Mouse (Mus musculus): ENCODE results near the gene Siglec1.

Siglec1 gene

DNA sequence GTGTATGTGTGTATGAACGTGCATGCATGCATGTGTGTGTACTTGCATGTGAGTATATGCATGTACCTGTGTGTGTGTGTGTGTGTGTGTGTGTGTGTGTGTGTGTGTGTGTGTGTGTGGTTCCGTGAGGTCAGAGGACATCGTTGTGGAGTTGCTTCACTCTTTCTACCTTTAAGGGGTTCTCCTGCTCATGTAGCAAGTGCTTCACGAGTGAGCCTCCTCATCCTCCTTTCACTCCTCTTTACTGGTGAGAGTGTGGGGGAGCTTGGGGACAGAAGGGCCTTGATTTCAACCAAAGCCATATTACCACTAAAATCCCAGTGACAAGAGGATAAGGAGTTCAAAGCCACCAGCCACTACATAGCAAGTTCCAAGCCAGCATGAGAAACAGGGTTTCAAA lies 10.5 kb upstream of the Siglec1 start:
- no peak for DNase-seq (ENCODE audit: low spot score)

DNA sequence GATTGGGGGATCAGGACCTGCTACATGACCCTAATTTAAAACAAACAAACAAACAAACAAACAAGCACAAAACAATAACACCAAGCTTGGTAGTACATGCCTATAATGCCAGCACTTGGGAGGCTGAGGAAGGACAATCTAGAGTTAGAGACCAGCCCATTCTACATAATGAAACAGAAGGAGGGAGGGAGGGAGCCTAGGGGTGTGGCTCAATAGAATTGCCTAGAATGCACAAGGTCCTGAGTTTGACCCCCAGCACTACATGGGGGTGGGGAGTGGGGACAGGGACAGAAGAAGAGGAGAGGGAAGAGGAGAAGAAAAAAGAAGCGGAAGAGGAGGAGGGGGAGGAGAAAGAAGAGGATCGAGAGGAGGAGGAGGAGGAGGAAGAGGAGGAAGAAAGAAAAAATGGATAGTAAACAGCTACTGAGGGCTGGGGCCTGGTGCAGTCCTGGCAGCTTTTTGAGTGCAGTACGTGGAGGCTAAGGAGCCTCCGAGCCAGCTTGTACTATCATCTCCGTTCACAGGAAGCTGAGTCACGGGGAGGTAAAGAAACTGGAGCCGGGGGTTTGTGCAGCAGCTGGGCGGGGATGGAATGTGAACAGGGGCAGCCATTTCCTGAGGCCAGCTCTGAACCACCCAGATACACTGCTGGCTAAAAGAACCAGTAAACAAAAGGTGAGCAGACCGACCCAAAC lies 9.7 kb upstream of the Siglec1 start:
- DNase-seq (ENCODE audit: low spot score): no peak

DNA sequence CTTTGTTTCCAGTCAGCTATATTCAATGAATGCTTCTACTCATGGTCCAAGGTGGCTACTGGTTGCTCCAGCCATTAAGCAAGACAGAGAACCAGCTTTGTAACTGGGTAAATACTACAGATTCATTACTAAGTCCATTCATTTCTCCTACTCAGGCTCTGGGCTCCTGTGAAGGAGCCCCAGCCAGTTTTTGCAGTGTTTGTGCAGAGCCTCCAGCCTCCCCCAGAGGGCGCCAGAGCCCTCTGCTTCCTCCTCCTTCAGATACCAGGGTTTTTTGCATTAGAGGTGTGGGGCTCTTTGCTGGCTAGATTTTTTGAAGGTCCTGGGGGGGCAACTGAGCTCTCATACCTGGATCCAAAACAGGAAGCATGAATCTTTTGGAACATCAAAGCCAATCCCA lies 8.3 kb upstream of the Siglec1 start:
- peak; percentile 49 for DNase-seq (ENCODE audit: low spot score)

DNA sequence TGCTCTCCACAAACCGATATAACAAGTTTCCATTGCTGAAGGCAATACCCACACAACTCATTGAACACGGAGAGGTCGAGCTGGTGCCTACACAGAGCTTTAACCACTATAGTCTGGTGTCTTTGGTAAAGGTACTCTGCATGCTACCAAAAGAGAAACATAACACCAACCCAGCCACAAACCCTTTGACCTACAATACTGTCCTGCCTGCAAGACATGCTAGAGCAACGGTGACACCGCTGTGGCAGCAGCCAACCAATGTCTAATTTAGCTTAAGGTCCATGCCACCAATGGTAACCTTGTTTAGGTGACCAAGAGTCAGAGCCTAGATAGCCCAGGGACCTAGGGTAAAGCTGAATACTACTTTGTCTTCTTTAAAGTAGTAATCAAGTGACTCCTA lies 7.0 kb upstream of the Siglec1 start:
- DNase-seq (ENCODE audit: low spot score): no peak

DNA sequence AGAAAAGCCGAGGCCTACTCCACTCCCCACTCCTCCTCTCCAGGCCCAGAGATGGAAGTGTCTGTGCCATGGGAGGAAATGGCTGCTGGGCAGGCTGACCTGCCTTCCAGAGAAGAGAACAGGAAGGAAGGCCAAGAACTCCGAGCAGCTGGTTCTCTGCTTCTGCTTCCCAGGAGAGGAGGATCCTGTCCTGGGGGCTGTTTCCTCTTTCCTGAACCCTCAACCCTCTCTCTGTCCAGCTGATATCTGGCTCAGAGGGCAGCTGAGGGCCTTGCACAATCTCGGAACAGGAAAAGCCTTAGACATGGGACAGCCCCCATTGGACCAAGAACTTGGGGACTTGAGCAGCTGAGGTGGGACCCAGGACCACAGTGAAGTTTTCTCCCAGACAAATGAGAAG lies 4.3 kb upstream of the Siglec1 start:
- no peak for DNase-seq (ENCODE audit: low spot score)

DNA sequence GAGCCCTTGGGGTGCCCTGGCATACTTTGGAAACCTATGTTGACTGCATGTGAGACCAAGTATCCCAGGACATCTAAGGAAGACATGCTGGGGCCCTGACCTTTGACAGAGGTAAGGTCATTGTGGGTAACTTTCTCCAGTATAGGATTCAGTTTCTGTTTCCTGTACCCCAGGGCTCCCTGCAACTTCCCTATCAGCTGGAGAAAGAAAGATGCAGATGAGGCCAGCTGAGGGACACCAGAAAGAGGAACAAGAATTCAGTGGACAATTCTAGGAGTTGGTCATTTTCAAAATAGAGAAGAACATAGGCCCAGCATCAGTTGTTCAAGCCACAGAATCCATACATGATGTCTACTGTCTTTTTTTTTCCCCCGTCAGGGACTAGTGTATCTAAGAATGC lies 3.1 kb upstream of the Siglec1 start:
- DNase-seq (ENCODE audit: low spot score): no peak

DNA sequence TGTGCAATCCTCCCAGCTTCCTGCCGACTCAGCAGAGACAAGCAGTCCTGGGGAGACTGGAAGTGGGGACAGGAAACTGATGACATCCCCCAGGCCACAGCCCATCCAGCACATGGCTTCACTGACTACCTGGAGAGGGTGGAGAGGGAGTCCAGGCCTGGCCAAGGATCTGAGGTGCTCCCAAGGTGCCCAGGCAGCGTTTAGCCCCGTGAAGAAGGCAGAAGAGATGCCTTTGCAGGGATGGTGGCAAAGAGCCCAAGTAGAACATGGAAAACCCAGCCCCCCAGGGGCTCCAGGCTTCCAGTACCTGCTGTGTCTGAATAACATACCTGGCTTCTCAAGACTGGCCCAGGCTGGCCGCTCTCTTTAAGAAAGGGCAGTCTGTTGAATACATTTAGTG lies 2.0 kb upstream of the Siglec1 start:
- DNase-seq (ENCODE audit: low spot score): no peak

DNA sequence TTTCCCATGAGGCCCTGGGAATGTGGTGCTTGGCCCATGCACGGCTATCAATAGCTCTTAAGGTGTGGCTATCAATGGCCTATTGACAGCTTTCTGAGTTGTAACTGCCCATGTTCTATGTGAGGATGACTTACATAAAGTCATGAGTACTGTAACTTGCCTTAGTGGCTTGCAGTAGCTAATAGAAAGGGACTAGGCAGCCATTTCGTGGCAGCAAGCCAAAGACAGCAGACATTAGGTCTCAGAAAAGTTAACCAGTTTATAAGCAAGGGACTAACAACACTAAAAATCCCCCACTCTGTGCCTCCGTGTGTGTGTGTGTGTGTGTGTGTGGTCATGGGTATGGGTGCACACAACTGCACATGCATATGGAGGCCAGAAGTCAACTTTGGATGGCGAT lies 2.4 kb downstream of the Siglec1 start:
- no peak for DNase-seq (ENCODE audit: low spot score)

DNA sequence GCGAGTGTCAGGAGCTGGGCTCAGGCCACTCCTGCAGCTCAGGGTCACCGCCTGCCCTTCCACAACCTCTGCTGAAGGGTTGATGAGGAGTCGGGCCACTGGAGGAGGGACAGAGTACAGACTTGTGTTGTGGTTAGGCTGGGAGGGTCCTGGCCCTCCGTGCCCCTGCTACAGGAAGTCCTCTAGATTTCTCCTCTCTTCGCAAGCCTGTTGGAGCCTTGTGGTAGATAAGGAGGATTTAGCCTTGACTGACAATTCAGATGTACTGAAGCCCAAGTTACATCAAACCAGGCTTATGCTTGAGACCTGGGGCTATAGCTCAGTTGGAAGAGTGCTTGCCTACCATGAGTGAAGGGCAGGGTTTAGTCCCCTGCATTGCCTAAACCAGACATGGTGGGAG lies 6.1 kb downstream of the Siglec1 start:
- no peak for DNase-seq (ENCODE audit: low spot score)

DNA sequence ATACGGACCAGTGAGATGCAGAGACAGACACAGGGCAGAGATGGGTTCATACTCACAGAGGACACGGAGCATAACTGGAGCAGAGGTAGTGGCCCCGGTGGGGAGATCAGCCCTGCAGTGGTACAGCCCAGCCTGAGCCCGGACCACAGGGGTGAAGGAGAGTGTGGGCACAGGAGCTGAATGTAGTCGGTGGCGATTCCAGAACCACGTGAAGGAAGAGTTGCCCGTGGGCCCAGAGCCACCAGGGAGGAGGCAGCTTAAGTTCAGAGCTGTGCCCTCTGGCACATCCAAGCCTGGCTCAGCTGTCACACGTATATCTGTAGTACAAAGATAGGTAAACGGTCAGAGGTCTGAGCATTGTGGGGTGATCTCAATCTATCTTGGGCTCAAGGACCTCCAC lies 14.0 kb downstream of the Siglec1 start:
- DNase-seq (ENCODE audit: low spot score): no peak

DNA sequence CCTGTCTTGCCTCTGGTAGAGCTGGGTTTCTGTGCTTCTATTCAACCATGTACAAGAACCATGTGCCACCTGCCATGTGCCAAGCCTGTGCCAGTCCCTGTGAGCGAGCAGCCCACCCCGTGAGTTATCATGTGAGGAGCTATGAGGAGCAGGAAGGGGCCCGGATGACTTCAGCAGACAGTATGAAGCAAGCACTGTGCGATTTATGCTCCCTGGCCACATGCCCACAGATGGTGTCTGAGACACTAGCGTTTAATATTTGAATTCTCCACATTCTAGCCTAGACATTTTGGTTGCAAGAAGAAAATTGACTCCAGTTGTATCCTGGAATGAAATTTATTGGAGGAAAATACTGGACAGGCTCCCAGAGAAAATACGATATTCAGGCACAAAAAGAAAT lies 19.1 kb downstream of the Siglec1 start:
- no peak for DNase-seq (ENCODE audit: low spot score)

DNA sequence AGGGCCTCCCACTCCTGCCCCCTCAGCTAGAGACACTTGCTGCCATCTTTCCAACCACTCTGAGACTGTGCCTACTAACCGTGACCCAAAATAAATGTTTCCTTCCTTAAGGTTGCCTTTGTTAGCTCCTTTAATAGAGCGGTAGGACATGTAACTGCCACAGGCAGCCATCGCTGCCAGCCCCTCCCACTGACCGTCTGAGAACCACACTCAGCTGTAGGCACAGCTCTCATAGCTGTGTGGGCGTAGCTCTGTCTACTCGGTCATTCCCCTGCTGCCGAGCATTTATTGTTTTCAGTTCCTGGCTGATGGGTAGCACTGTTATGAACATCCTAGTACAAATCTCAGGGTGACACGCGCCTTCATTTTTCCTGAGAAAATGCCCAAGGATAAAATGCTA lies 20.2 kb downstream of the Siglec1 start:
- DNase-seq (ENCODE audit: low spot score): no peak

DNA sequence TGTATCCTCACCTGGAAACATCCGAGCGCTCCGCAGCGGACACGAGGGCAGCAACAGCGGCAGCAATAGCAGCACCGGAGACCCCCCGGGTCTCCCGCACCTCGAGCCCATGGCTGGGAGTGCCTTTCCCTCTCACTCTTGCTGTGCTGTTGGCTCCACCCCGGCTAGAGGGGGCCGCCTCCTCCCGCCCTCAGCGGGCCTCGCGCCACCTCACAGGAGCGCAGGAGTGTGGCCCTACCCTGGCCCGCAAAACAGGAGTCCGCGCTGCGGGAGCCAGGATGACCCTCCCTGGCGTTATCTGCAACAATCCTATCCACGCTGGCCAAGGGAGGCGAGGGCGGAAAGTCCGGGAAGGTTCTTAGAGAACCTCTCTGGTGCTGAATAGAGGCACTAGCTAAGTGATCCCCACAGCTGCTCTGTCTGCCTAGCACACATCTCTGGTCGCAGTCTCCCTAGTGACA lies 23.1 kb downstream of the Siglec1 start, which contains the start of gene Adam33:
Gene Adam33, minus strand, starts transcription at position 411 of the 461 bp plus-strand sequence.
- DNase-seq (ENCODE audit: low spot score): no peak

DNA sequence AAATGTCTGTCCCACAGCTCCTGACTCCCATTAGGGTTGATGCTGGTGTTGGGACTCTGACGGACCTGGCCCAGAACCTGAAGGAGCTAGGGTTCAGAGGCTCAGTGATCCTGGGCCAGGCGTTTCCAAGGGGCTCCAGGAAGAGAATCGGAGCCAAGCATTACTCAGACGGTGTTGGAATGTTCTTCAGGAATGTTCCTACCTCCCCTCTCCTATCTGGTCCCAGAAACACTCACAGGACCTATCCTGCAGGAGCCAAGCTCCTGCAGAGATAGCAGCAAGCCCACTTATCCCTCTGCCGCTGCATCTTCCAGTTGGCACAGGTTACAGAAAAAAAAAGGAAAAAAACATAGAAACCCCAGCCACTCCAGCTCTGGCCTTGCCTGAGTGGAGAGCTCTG lies 25.0 kb downstream of the Siglec1 start:
- no peak for DNase-seq (ENCODE audit: low spot score)

DNA sequence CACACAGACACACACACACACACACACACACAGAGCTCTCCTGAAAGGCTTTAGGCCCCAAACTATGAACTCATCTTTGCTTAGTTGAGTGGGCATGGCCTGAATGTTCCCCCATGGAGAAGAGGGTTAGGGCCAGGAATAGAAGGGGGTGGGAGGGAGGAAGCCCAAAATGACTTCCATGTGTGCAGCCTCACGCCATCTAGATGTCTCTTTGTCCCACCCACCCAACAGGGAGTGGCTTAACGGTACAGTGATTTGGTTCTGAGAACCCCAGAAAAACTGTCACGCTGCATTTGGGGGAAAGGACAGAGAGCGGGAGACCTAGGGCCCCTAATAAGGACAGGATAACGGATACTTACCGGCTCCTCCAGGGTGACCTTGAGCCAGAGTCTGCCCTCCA lies 25.8 kb downstream of the Siglec1 start:
- DNase-seq (ENCODE audit: low spot score): no peak

DNA sequence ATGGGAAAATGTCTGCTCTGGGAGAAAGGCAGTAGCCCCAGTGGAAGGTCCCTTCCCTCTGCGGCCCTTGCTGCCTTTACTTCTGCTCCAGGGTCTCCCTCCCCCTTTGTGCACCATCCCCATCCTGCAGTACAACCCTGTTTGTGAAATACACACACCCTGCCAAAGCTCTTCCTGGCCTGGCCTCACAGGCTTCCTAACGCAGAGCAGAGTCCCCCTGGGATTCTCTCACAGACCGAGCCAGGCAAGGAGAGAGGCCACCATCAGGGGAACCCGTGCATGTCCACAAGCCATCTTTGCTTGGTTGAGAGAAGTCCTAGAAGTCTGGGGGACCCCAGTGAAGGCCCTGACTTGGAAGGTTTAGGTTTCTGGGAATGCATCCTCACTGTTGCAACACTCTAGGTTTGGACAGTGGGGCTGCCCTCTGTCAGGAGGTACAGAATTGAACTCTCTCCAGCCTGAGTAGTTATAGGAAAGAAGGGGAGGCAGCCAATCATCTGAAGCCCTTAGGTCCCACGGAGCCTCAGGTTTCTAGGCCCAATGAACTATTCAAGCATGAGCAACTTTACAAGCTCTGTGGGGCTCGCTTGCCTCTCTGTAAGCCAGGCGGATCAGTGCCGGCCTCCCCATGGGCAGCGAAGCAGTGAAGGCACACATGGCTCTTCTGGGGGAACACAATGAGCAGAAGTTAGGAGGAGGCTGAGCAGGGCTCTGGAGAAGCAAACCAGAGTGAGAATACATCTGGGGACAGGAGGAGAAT lies 26.6 kb downstream of the Siglec1 start:
- DNase-seq (ENCODE audit: low spot score): no peak

DNA sequence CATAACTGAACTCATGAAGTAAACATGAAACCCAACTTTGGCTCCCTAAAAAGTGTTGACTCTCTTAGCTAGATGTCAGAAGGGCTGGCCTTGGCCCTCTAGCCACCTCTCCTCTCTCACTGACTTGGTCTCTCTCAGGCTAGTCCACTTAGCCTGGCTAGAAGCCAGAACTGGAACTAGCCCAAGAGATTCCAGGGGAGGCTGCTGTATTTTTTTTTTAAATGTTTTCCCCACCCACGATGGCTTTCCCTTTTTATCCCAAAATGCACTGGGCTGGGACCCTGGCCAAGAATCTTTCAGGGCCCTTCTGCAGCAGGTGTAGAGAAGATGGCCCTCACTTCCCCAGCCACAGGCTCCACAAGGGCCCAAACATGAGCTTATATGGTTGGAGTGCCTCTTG lies 27.2 kb downstream of the Siglec1 start:
- peak; percentile 60 for DNase-seq (ENCODE audit: low spot score)

DNA sequence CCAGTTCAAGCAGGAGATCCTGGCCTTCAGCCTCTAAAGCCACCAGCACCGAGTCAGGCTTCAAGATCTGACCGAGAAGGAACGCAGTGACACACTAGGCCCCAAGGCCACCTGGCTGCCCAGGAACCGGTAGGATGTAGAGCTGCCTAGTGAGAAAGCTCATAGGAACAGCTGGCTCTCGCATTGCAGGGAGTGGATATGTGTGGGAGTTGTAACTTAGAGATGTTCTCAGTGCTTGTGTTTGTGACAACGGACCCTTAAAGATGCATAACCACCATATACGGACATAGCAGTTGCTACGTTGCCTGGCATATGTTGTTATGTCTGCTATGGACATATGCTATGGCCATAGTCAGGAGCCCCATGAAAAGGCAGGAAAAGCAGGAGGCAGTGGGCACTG lies 27.9 kb downstream of the Siglec1 start:
- no peak for DNase-seq (ENCODE audit: low spot score)

DNA sequence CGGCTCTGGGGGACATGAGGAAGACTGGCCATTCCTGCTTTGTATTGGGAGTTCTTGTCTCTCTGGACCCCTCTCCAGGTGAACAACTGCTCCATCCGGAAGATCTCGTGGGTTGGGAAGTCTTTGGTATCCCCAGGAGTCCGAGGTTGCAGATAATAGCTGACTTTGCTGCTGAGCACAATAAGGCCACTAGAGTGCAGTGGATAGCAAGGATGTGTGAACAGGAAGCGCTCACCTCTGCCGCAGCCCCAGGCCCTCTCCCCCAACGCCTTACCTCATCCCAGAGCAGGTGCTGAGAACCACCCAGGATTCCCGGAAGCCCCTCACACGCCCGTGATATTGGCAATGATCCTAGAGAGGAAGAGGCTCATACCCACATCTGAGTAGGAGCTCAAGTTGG lies 30.4 kb downstream of the Siglec1 start:
- no peak for DNase-seq (ENCODE audit: low spot score)

DNA sequence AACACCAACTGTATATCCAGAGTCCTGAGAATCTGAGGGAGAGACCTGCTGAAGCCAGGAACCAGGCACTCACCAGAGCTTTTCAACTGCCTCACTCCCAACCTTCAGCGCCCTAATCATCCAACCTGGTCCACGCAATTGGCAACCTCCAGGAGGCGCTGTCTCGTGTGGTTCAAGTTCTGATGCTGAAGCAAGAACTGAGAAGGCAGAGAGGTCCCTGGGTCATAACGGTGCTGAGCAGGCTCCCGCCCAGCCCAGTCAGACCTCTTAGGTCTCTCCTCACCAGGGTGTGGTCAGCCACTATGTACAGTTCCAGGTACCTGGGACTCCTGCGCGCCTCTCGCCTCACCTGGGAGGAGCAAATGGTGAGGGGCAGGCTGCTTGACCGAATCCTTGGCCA lies 30.9 kb downstream of the Siglec1 start:
- peak; percentile 51 for DNase-seq (ENCODE audit: low spot score)

DNA sequence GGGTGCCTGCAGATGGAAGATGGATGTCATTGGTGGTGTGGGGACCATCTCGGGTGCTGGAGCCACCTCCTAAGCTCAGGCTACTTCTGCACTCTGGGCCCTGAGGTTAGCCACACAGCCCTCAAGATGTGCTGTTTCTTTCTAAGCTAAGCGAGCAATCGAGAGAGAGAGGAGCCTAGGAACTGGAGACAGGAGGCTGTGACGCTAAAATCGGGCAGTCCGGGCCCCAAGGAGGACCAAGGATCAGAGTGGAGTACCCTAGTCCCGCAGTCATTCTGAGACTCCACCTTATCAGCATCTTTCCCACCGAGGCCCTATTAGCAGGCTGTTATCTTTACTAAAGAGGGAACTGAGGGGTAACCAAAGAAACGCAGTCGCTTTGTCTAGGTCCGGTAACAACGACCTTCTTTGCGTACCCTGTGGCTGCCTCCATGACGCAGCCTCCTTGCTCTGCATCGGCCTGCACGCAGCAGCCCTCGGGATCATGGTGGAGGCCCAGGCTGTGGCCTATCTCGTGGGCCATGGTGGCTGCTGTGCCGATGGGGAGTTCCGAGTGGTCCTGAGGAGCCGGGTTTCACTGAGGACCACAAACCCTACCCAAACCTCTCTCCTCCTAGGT lies 31.8 kb downstream of the Siglec1 start:
- no peak for DNase-seq (ENCODE audit: low spot score)

DNA sequence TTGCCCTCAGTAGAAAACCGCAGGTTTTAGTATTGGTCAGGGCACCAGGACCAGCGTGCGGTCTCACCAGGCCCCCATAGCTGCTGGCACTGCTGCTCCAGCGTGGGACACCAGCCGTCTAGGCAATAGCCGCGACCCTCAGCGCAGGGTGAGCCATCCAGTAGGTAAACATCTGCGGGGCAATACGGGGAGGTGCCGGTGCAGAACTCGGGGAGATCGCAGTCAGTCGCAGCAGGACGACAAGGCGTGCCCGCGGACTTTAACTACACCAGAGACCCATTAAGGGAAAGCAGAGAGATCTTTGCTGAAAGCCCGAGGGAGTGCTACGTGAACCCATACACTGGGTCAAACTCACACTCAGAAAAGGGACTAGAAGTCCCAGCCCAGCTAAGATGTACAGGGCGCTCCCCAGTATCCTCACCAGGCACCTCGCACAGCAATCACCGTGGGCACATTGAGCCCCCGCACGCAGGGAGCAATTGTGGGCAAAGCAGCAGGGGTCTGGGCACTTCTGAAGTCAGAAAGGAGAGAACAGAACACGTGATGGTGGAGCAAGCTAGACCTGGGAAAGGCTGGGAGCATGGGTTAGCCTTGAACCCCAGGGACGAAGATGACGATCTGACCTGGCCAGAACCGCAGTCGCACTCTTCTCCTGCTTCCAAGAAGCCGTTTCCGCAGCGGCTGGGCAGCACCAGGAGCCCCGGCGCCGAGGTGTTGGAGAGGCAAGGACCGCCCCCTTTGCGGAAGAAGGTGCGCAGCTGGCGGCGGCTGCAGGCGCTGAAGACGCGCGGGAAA lies 32.5 kb downstream of the Siglec1 start:
- DNase-seq (ENCODE audit: low spot score): no peak

Measured in testis, postnatal 14 days (tissue).